Mouse (Mus musculus): ENCODE measurements around the gene Pik3c2g. TPM values are rescaled to one million over a fixed set of nuclear protein-coding genes. Genes with fewer than 3 reads are reported as not detected.

Pik3c2g gene
- not detected for polyA plus RNA-seq (2017; shearing (Covaris generic))

GRCm38 (mm10) chr6:139586892-139587291, at the start of gene Pik3c2g:
TSS of gene Pik3c2g (plus strand) at chr6:139587221.

Other genes starting within 250 kb of the Pik3c2g start
- not detected for gene Rergl, start 85.2 kb upstream of the Pik3c2g start, polyA plus RNA-seq (2017; shearing (Covaris generic))

All from inflammation-experienced regulatory T-cells, adult 16 weeks (primary cell).